Mouse (Mus musculus): ENCODE results near the gene Rgl2. TPM values are rescaled to one million over a fixed set of nuclear protein-coding genes. Genes with fewer than 3 reads are reported as not detected.
A peak's percentile ranks its signal among the peaks of the same experiment; 100 is the strongest.

Rgl2 gene
- total RNA-seq, 2 experiments from 2014 or later = 67.1 to 68.4 TPM

DNA sequence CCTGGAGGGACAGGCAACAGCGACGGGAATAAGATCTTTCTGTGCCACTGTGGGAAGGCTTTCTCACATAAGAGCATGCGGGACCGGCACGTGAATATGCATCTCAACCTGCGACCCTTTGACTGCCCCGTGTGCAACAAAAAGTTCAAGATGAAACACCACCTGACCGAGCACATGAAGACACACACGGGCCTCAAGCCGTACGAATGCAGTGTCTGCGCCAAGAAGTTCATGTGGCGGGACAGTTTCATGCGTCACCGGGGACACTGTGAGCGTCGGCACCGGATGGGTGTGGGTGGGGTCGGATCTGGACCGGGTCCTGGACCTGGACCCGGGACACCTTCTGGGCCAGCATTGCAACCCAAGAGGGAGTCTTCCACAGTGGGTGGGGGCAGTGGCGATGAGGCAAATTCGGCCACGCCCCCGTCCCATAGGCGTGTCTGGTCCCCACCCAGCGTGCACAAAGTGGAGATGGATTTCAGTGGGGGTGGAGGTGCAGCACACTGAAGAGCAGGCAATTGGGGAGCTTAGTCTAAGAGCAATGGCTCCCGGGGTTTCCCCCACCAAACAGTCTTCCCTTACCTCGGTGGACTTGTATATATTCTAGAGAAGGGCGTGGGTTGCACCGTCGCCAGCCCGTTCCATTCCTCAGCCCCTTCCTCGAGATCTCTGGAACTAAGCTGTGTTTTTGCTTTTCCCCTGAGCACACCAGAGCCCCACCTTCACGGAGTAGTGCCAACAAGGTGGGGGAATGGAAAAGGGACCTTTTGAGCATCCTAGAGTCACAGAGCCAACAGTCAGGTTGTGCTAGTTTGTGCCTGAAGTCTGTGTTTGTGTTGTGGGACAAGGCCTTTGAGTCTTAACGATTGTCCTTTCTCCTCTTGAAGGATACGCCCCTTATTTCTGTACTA lies 10.8 kb upstream of the Rgl2 start:
- DNase-seq (ENCODE audit: extremely low spot score in 1 of 2, low spot score in 2 of 2) = no peak
- intact Hi-C loops (cut with DNase I) = no loop called here

DNA sequence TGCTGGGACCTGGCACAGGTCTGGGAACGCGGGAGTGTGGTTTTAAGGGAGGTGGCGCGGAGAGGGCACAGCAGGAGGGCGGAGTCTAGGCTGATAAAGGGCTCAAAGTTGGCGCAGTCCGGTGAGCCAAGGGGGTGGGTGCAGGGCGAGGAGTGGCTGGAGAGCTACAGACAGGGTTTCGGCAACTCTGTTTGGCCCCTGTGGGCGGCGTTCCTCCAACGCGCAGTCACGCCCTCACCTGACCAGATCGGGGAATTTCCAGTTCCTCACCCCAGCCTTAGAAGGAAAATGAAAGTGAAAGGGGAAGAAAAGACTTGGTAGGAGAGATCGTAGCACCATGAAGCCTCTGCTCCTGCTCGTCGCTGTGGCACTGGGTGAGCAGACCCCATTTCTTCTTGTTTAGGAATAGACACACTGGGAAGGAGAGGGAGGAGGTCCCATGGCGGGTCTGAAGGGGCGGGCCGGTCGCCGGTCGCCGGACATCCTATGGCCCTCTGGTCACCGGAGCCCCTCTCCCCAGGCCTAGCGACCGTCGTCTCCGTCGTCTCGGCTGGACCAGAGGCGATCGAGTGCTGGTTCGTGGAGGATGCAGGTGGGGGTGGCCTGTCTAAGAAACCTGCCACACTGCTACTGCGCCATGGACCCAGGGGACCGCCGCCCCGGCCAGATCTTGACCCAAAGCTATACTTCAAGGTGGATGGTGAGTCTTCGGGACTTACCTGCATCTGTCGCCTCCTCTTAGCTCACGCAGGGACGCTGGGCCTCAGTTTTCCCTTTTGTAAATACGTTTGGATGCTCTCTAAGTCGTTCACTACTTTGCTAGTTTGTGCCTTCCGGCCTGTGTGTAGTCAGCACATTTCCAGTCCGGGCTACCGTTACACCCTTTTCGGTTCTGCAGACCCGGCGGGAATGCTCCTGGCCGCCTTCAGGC lies 9.7 kb upstream of the Rgl2 start:
- peak in 1 of 2 experiments; percentile 77 for DNase-seq (ENCODE audit: extremely low spot score in 1 of 2, low spot score in 2 of 2)
- intact Hi-C loops (cut with DNase I) = no loop called here

DNA sequence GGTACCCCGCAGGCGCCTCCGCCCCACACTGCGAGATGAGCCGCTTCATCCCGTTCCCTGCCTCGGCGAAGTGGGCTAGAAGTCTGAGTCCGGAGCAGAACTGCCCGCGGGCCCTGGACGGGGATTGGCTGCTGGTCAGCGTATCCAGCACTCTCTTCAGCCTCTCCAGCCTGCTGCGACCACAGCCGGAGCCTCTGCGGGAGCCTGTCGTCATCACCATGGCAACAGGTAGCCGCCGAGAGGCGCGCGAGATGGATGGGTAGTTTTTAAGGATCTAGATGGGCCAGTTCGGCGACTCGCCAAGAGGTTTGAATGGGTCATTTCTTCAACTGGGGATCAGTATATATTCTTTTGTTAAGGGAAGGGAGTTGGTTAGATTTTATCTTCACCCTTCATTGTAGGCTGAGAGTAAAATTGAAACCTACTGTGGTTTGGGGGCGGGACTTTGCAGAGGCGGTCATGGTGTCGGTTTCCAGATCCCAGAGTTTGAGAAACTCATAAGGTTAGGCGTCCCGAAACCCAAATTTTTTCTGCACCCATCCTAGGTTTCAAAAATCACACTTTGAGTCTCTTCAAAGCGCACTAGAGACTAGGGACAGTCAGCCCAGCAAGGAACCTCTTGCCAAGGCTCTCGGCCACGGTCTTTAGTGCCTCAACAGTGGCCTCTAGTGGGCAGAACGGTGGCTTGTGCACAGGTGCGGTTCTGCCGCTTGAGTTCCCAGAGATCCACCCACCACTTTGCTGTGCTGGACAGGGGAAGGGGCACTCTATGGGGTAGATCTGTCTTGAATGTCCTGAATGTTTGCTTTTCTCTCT lies 8.9 kb upstream of the Rgl2 start:
- intact Hi-C loops (cut with DNase I) = no loop called here
- DNase-seq (ENCODE audit: extremely low spot score in 1 of 2, low spot score in 2 of 2) = peak in 1 of 2 experiments; percentile 89

DNA sequence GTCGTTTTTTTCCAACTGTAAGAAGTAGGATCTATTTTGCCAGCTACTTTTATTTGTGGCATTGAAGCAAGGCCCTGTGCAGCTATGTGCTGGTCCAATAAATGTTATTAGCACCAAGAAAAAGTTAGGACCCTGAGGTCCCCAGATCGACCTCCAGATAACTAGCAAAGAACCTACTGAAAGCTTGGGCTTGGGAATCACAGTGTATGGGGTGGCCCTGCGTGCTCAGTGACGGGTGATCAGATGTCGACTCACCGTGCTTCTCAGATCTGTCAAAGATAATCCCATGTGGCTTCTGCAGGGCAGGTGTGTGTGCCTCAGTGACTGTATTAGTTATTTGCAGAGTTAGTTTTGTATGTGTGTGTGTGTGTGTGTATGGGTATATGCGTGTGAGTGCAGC lies 8.0 kb upstream of the Rgl2 start:
- DNase-seq (ENCODE audit: extremely low spot score in 1 of 2, low spot score in 2 of 2) = no peak
- intact Hi-C loops (cut with DNase I) = no loop called here

DNA sequence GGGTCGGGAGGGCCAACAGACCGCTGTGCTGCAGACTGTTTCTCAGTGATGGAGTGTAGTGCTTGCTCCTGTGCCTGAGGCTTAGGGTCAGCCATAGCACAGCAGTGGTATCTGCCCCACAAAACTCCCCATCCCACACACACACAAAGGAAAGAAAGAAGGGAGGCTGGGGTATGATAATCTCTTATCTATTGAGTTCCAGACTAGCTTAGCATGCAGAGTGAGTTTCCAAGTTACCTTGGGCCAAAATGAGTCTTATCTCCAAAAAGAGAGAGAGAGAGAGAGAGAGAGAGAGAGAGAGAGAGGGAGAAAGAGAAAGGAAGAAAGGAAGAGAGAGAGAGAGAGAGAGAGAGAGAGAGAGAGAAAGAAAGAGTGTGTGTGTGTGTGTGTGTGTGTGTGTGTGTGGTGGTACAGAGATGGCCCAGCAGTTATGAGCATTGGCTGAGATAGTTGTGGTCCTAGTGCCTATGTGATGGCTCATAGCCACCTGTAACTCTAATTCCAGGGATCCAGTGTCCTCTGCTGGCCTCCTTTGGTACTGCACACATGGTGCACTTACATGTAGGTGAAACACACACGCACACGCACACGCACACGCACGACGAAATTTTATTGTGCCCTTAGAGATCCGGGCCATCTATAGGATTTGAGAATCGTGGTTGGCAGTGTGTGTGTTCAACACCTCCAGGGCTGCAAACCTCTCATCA lies 4.6 kb upstream of the Rgl2 start:
- intact Hi-C loops (cut with DNase I) = no loop called here
- peak in 1 of 2 experiments; percentile 58 for DNase-seq (ENCODE audit: extremely low spot score in 1 of 2, low spot score in 2 of 2)

DNA sequence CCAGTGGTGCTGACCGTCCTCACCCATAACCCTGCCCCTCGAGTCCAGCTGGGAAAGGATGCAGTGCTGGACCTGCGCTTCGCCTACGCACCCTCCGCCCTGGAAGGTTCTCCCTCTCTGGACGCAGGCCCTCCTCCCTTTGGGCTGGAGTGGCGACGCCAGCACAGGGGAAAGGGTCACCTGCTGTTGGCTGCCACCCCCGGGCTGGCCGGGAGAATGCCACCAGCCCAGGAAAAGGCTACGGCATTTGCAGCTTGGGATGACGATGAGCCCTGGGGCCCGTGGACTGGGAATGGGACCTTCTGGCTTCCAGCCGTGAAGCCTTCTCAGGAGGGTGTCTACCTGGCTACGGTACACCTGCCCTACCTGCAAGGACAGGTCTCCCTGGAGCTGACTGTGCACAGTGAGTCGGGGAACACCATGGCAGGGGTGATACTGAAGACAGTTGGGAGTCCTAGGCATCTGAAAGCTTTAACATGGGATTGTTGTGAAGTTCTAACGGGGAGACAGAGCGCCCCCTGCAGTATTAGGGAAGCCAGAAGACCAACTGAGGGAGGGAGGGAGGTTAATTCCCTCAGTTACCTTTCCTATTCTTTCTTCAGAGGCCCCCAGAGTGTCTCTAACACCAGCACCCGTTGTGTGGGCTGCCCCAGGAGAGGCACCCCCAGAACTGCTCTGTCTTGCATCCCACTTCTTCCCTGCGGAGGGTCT lies 3.8 kb upstream of the Rgl2 start:
- intact Hi-C loops (cut with DNase I) = no loop called here
- DNase-seq (ENCODE audit: extremely low spot score in 1 of 2, low spot score in 2 of 2) = peak in 1 of 2 experiments; percentile 50

DNA sequence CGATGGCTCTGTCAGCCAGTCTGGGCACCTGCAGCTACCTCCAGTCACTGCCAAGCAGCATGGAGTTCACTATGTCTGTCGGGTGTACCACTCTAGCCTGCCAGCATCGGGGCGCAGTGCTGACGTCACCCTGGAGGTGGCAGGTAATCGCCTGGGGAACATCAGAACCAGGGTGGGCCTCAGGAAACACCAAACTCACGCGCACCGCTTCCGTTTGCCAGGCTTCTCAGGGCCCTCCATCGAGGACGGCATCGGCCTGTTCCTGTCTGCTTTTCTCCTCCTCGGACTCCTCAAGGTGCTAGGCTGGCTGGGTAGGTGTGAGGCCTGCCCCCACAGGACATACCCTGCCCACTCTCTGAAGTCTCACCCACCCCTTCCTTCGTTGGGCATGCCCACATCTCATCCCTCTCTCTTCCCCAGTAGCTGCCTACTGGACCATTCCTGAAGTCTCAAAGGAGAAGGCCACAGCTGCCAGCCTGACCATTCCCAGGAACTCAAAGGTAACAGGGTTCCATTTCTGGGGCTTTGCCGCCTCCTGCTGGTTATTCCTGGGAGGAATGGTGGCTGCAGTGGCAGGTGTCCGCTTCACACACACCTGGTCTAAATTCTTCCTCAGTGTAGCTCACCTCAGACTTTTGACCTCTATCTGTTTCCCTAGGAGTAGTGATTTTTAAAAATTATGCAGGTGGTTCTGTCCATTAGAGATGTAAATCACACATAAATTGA lies 3.0 kb upstream of the Rgl2 start:
- intact Hi-C loops (cut with DNase I) = no loop called here
- DNase-seq (ENCODE audit: extremely low spot score in 1 of 2, low spot score in 2 of 2) = peak in 1 of 2 experiments; percentile 37

DNA sequence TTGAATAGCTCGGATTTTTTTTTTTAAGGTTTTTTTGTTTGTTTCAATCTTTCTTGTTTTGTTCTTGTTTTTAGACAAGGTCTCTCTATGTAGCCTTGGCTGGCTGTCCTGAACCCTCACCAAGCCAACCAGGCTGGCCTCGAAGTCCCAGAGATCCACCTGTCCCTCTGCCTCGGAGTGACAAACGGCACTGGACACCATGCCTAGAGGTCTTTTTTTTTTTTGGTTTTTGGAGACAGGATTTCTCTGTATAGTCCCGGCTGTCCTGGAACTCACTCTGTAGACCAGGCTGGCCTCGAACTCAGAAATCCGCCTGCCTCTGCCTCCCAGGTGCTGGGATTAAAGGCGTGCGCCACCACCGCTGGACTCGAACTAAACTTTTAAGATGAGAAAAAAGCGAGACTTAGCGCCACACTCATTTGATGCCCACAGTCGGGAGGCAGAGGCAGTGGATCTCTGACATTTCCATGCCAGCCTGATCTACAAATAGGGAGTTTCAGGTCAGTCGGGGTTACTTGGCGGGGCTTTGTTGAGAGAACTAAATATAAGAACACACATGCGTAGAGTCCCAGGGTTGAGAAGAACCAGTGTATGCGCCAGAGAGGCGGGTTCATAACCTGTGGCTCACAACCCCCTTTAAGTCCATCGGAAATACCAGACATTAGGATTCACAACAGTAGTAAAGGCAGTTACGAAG lies 944 bp upstream of the Rgl2 start:
- DNase-seq (ENCODE audit: extremely low spot score in 1 of 2, low spot score in 2 of 2) = no peak
- intact Hi-C loops (cut with DNase I) = no loop called here

DNA sequence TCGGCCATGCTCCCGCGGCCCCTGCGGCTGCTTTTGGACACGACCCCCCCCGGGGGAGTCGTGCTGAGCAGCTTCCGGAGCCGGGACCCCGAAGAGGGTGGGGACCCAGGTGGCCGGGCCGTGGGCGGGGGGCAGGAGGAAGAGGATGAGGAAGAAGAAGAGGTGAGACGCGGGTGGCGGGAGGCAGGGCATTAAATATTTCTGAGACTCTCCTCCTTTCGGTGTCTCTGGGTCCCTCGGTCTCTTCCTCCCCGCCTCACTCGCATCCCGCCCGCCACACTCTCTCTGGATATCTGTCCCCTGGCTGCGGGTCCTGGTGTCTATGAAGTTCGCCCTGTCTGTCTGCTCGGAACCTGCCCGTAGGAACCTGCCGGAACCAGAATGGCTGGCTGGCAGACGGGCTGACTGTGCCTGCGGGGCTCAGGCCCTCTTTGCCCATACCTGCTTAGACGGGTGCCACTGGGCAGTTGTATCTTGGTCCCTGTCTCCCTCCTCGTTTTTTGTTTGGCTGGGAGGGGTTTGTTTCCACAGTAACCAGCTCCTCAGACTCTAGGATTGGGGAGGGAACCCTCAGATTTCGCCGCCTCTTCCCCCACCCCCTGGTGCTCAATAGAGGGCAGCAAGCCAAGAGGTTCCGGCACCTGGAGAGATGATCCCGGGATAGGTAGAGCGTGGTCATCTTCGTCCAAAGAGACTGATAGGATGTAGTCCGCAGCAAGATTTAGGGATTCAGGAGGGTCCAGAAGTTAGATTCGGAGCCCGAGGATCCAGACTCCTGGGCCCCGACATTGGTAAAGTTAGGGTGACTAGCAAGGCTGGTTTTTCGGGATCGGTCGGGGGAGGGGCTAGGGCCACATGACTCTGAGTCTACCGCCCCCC lies 1.2 kb downstream of the Rgl2 start:
- DNase-seq (ENCODE audit: extremely low spot score in 1 of 2, low spot score in 2 of 2) = peak in 1 of 2 experiments; percentile 77
- intact Hi-C loops (cut with DNase I) = no loop called here

DNA sequence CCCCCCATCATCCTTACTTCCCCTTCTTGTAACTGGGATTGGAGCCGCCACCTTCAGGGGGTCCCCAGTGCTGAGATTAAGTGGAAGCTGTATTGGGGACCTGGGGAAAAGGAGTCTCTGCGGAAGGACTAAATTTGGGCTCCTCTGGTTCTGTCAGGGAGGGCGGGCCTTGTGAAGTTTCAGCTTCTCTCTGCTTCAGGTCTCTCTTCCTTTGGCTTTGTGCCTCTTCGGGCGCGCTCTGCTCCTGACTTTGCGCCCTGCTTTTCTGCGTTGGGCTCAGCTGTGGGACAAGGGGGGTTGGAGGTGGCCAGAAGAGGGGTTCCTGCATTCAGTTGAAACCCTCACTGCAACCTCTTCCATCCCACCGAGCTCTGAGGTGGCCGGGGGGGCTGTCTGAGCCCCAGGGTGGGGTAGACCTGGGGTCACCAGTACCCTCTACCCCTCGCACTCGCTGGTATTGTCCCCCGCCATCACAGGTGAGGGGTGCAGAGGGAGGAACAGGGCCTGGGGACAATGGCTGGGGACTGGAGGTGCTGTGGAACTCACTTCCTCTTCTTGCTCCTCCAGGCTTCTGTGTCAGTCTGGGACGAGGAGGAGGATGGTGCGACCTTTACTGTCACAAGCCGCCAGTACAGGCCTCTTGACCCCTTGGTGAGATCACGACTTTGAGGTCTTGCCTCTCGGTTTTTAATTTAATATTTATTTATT lies 2.0 kb downstream of the Rgl2 start:
- intact Hi-C loops (cut with DNase I) = no loop called here

DNA sequence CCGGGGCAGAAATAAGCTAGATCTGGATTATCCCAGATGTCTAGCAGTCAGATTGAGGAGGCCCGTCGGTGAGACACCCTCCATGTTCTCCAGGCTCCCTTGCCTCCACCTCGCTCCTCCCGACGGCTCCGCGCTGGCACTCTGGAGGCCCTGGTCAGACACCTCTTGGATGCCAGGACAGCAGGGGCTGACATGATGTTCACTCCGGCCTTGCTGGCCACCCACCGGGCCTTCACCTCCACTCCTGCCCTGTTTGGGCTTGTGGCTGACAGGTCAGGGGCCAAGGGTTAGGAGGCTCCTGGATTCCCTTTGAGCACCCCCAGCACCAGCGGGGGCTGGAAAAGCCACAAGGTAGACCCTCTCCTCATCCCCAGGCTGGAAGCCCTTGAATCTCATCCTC lies 2.6 kb downstream of the Rgl2 start:
- no peak for DNase-seq (ENCODE audit: extremely low spot score in 1 of 2, low spot score in 2 of 2)
- intact Hi-C loops (cut with DNase I) = no loop called here

More for the DNA sequence above, 2.0 kb downstream of the Rgl2 start:
- DNase-seq (ENCODE audit: extremely low spot score in 1 of 2, low spot score in 2 of 2) = peak in 1 of 2 experiments; percentile 43

DNA sequence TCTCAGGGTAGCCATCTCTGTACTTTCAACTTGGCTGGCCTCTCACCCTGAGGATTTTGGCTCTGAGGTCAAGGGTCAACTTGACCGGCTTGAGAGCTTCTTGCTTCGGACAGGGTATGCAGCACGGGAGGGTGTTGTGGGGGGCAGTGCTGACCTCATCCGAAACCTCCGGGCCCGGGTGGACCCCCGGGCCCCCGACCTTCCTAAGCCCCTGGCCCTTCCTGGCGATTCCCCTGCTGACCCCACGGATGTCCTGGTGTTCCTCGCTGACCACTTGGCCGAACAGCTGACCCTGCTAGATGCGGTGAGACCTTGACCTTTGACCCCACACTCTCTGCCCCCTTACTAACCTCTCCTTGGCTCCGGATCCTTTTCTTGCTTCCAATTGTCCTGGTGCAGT lies 3.1 kb downstream of the Rgl2 start:
- intact Hi-C loops (cut with DNase I) = no loop called here
- peak in 1 of 2 experiments; percentile 37 for DNase-seq (ENCODE audit: extremely low spot score in 1 of 2, low spot score in 2 of 2)

DNA sequence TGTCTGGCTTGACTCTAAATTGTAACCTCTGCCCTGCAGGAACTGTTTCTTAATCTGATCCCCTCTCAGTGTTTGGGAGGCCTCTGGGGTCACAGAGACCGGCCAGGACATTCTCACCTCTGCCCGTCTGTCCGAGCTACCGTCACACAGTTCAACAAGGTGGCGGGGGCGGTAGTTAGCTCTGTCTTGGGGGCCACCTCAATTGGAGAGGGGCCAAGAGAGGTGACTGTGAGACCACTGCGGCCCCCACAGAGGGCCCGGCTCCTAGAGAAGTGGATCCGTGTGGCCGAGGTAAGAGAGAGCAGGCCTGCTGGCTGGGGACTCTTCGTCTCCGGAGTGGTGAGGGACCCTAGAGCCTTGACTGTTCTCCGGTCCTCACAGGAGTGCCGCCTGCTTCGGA lies 3.6 kb downstream of the Rgl2 start:
- intact Hi-C loops (cut with DNase I) = no loop called here
- DNase-seq (ENCODE audit: extremely low spot score in 1 of 2, low spot score in 2 of 2) = peak in 1 of 2 experiments; percentile 32

DNA sequence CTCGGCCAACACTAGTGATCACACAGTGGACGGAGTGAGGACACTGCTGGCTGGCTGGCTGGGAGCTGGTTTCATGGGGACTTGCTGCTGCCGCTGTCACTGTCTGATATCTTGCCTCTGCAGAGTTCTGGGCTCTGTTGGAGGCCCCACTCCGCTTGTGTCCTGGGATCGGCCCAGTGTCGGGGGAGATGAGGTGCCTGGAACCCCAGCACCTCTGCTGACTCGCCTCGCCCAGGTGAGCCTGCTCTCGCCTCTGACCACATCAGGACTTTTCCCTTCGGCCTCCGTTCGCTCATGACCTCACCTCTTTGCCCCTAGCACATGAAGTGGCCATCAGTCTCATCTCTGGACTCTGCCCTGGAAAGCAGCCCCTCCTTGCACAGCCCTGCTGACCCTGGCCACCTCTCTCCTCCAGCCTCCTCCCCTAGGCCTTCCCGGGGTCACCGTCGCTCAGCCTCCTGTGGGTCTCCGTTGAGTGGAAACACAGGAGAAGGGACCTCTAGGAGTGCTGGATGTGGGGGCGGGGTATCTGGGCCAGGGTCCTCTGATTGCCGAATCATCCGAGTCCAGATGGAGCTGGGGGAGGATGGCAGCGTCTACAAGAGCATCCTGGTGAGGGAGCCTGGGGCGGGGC lies 6.2 kb downstream of the Rgl2 start:
- intact Hi-C loops (cut with DNase I) = no loop called here
- peak in 1 of 2 experiments; percentile 50 for DNase-seq (ENCODE audit: extremely low spot score in 1 of 2, low spot score in 2 of 2)
